Mouse (Mus musculus): ENCODE measurements around the gene Rnf166.

DNA sequence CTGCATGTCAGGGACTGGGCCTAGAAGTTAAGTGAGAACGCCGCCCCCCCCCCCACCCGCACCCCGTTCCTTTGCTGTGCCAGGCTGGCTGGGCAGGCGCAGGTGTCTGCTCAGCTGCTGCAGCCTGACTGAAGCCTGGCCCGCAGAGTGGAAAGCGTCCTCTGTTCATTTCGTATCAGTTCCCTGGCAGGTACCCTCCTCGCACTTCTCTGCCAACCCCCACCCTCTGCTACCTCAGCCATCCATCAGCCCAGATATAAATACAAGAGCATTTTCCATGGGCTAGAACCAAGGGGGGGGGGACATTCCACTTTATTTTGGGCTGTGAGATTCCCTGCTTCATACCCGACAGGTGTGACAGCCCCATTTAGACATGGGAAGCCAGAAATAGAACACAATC is 23.7 kb downstream of the Rnf166 start:
- TF ChIP-seq CTCF (IDR thresholded peaks at IDR 0.05; ENCODE audit: borderline replicate concordance, insufficient read depth, low read length) (no peak), POLR2A (IDR thresholded peaks at IDR 0.05; ENCODE audit: low read depth, low read length) (no peak)
